Mouse (Mus musculus) kidney, adult 2 months (tissue): ENCODE results near the gene Aqp8.

ENCODE experiments used
- CTCF ChIP-seq: fragments of 200-500 bp; conservative IDR thresholded peaks from 2 replicates; pipeline ENCODE4 v1.5.1; 2011; ENCODE audit warnings: low read depth, mild to moderate bottlenecking, control low read depth, low read length, moderate library complexity, mixed read lengths; ENCODE audit not compliant: insufficient read depth, insufficient read length
- POLR2A ChIP-seq: fragments of 200-500 bp; IDR thresholded peaks from one replicate; pipeline ENCODE4 v1.6.1; 2011; ENCODE audit warnings: low read depth, low read length, control low read depth

- no peak for TF ChIP-seq POLR2A
- TF ChIP-seq CTCF = no peak
Measured at GRCm38 (mm10) chr7:123424281-123424680, 37.8 kb upstream of the Aqp8 start.
